Mouse (Mus musculus) myocyte (in vitro differentiated cells): Measurements from ENCODE around the gene Cela2a.
"Not testable (repeated sequence)": the region's sequence is repeated elsewhere in the genome, so short reads cannot be mapped to it uniquely, and the experiment has no call there.

Source experiments
- CEBPB ChIP-seq: IDR thresholded peaks from 2 replicates; pipeline ENCODE4 v1.6.1; 2011; ENCODE audit warnings: mild to moderate bottlenecking, moderate library complexity; ENCODE audit not compliant: poor library complexity, insufficient read depth, severe bottlenecking
- E2F4 ChIP-seq: IDR thresholded peaks from one replicate; pipeline ENCODE4 v1.6.1; 2011; ENCODE audit warnings: mild to moderate bottlenecking, control low read depth, moderate library complexity; ENCODE audit not compliant: insufficient read depth
- MYOD1 ChIP-seq, 3 experiments: IDR thresholded peaks; one replicate each; pipeline ENCODE4 v1.6.1; 2011; ENCODE audit warnings: control low read depth in 2 of 3, low read depth in 2 of 3, mild to moderate bottlenecking in 2 of 3, moderate library complexity in 1 of 3; ENCODE audit not compliant: insufficient read length in 2 of 3, control insufficient read depth in 1 of 3
- POLR2A ChIP-seq: IDR thresholded peaks from one replicate; pipeline ENCODE4 v1.6.1; 2011; ENCODE audit warnings: low read depth, mild to moderate bottlenecking, control low read depth, moderate library complexity; ENCODE audit not compliant: insufficient read length
- POLR2AphosphoS2 ChIP-seq: IDR thresholded peaks from one replicate; pipeline ENCODE4 v1.6.1; 2011; ENCODE audit warnings: low read depth, control low read depth; ENCODE audit not compliant: insufficient read length
- REST ChIP-seq: IDR thresholded peaks from one replicate; pipeline ENCODE4 v1.6.1; 2011; ENCODE audit warnings: mild to moderate bottlenecking, control low read depth, moderate library complexity; ENCODE audit not compliant: insufficient read depth, insufficient read length
- SRF ChIP-seq: IDR thresholded peaks from one replicate; pipeline ENCODE4 v1.6.1; 2011; ENCODE audit warnings: low read depth; ENCODE audit not compliant: control insufficient read depth, insufficient read length
- TCF12 ChIP-seq: IDR thresholded peaks from one replicate; pipeline ENCODE4 v1.6.1; 2011; ENCODE audit warnings: mild to moderate bottlenecking, control low read depth; ENCODE audit not compliant: poor library complexity, insufficient read depth, severe bottlenecking
- TCF3 ChIP-seq: IDR thresholded peaks from one replicate; pipeline ENCODE4 v1.6.1; 2011; ENCODE audit warnings: low read depth, control low read depth; ENCODE audit not compliant: insufficient read length
- USF1 ChIP-seq: IDR thresholded peaks from one replicate; pipeline ENCODE4 v1.6.1; 2011; ENCODE audit warnings: low read depth, mild to moderate bottlenecking, control low read depth, moderate library complexity

DNA sequence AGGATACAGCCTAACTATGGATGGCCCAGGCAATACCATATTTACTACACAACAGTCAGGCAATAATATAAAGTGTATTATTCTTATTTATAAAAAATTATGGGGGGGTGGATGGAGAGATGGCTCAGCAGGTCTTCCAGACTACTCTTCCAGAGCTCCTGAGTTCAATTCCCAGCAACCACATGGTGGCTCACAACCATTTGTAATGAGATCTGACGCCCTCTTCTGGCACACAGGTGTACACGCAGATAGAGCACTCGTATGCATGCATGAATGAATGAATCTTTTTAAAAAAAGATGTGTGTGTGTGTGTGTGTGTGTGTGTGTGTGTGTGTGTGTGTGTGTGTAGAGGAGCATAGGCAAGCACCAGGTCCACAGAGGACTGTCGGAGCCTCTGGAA is 52.9 kb downstream of the Cela2a start:
- TF ChIP-seq USF1; POLR2A; E2F4; SRF; POLR2AphosphoS2; TCF12; REST; MYOD1 (IDR thresholded peaks at IDR 0.05; ENCODE audit: control insufficient read depth in 1 of 3, insufficient read length in 2 of 3, low read depth in 2 of 3); CEBPB; TCF3: not testable (repeated sequence)
